Mouse (Mus musculus) stomach, embryonic 16.5 days (tissue): Measurements from ENCODE around the gene Ehd4. TPM values are rescaled to one million over a fixed set of nuclear protein-coding genes. Genes with fewer than 3 reads are reported as not detected.

Source experiments
- ATAC-seq: fragments of 200-750 bp; cut with Nextera tagmentation; 2 replicates; pipeline ENCODE4 v1.8.0; 2017; ENCODE audit warnings: moderate number of reproducible peaks, moderate TSS enrichment; ENCODE audit not compliant: insufficient read depth, low FRiP score
- H3K27ac ChIP-seq: fragments of 300-500 bp; sonication (generic); 2 replicates; pipeline ENCODE4 v1.5.1; 2014; ENCODE audit warnings: low read length
- H3K27me3 ChIP-seq: fragments of 300-500 bp; sonication (generic); 2 replicates; pipeline ENCODE4 v1.6.1; 2014; ENCODE audit warnings: low read length, control low read depth, mixed read lengths; ENCODE audit not compliant: control insufficient read depth, insufficient read depth
- H3K36me3 ChIP-seq: fragments of 300-500 bp; sonication (generic); 2 replicates; pipeline ENCODE4 v1.6.1; 2014; ENCODE audit warnings: low read length; ENCODE audit not compliant: control insufficient read depth, insufficient read depth
- H3K4me1 ChIP-seq: fragments of 300-500 bp; sonication (generic); 2 replicates; pipeline ENCODE4 v1.6.1; 2014; ENCODE audit warnings: low read length, control low read depth, mixed read lengths; ENCODE audit not compliant: control insufficient read depth, insufficient read depth
- H3K4me2 ChIP-seq: fragments of 300-500 bp; sonication (generic); 2 replicates; pipeline ENCODE4 v1.6.1; 2014; ENCODE audit warnings: low read depth, low read length, mixed read lengths
- H3K4me3 ChIP-seq: fragments of 300-500 bp; sonication (generic); replicated peaks from 2 replicates; pipeline ENCODE4 v1.5.1; 2014; ENCODE audit warnings: mild to moderate bottlenecking, low read length
- H3K9ac ChIP-seq: fragments of 300-500 bp; sonication (generic); 2 replicates; pipeline ENCODE4 v1.6.1; 2014; ENCODE audit warnings: low read length
- H3K9me3 ChIP-seq: fragments of 300-500 bp; sonication (generic); replicated peaks from 2 replicates; pipeline ENCODE4 v1.6.1; 2016; ENCODE audit warnings: low read length, control low read depth; ENCODE audit not compliant: control insufficient read depth
- WGBS: fragments of 180-500 bp; shearing (Covaris S2); extraction: QIAGEN DNeasy Blood & Tissue Kit; methylation state at CpG from one replicate; pipeline ENCODE4 v1.1.7; 2014; 5-methylcytosine and 5-hydroxymethylcytosine counted together
- polyA plus RNA-seq: library from polyadenylated mRNA; unstranded; fragments of >200 nt; fragmentation: Nextera tagmentation; extraction: Ambion mirVana; gene quantifications from 2 replicates; pipeline ENCODE4 v1.2.1, GENCODE M21; 2015

Ehd4 gene
- polyA plus RNA-seq, 1 experiment from 2014 or later: 46.5 TPM

DNA sequence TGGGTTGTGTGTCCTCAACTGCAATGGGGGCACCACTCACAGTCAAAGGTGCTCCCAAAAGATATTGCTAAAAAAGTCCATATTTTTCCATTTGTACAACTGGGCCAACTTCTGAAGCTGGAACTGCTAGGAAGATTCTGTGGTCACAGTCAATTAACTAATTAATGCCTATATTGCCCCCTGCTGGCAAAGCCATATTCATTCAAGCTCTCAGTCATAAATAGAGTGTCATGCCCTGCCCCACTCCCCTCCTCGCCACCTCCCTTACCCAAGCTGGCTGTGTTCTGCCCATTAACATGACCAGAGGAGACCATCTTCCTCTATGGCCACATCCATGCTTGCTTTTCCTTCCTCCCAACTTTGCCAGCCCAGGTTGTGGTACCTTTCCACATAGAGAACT, 16.3 kb upstream of the Ehd4 start:
- H3K36me3 ChIP-seq: no peaks in the 10 kb centered on the region
- no peak for ATAC-seq
- 48% methylated on average over 1 of the region's 1 CpGs for WGBS
- H3K27ac ChIP-seq: no peak overlapping the region
- no peaks in the 10 kb centered on the region for H3K27me3 ChIP-seq
- no peaks in the 10 kb centered on the region for H3K4me1 ChIP-seq
- H3K4me3 ChIP-seq: no peak overlapping the region
- H3K4me2 ChIP-seq: no peak overlapping the region
- H3K9ac ChIP-seq: no peak overlapping the region
- H3K9me3 ChIP-seq: no peaks in the 10 kb centered on the region

DNA sequence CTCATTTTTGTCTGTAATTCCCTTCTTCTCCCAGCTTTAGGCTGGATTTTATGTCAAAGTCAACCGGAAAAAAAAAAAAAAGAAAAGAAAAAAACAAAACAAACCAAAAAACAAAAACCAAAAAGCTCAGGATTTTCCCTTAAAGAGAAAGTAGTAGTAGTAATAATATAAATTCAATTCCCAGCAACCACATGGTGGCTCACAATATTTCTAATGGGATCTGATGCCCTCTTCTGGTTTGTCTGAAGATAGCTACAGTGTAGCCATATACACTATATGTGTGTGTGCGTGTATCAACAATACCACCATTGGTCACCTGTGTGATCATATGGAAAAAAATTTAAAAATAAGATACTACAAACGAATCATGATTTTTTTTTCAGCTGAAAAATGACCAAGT, 15.0 kb upstream of the Ehd4 start:
- Histone ChIP-seq H3K4me2 (no peak overlapping the region), H3K36me3 (no peaks in the 10 kb centered on the region), H3K4me1 (no peaks in the 10 kb centered on the region), H3K27me3 (no peaks in the 10 kb centered on the region), H3K27ac (no peak overlapping the region), H3K9ac (no peak overlapping the region), H3K4me3 (no peak overlapping the region), H3K9me3 (no peaks in the 10 kb centered on the region)
- WGBS: 85% methylated on average over 3 of the region's 3 CpGs
- no peak for ATAC-seq

DNA sequence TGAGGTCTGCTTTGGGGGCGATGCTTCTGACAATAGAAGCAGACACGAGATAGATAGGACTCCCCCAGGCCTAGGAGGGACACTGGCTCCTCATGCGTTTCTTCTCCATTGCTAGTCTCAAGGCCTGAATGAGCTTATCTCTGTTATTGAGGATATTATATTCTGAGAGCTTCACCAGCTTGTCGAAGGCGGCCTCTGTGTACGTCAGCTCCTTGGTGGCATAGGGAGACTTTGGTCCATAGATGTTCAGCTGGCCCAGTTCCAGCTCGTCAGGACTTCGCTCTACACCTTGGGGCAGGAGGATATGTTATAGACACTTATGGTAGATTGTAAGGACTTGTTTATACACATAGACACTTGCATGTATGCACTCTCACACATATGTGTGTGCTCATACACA, 13.4 kb upstream of the Ehd4 start:
- no peaks in the 10 kb centered on the region for H3K27me3 ChIP-seq
- ATAC-seq: no peak
- no peak overlapping the region for H3K4me2 ChIP-seq
- WGBS: 88% methylated on average over 8 of the region's 8 CpGs
- no peaks in the 10 kb centered on the region for H3K4me1 ChIP-seq
- H3K9me3 ChIP-seq: no peaks in the 10 kb centered on the region
- H3K9ac ChIP-seq: no peak overlapping the region
- no peak overlapping the region for H3K4me3 ChIP-seq
- H3K27ac ChIP-seq: no peak overlapping the region
- no peaks in the 10 kb centered on the region for H3K36me3 ChIP-seq

DNA sequence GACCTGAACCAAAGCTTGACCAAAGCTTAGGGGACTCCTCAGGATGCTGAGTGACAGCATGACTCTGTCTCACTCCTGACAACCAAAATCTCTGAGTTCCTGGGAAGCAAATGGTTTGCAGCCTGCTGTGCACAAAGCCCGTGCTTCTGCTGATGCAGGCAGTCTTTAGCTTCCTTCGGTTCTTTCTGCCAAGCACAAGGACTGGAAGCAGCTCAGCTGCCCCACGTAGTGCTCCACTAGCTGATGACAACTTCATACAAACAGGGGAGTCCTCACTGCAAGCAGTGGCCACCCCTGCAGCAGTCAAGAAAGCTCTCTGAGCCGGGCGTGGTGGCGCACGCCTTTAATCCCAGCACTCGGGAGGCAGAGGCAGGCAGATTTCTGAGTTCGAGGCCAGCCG, 11.1 kb upstream of the Ehd4 start:
- Histone ChIP-seq H3K9me3 (no peaks in the 10 kb centered on the region), H3K36me3 (no peaks in the 10 kb centered on the region), H3K9ac (no peak overlapping the region), H3K4me2 (no peak overlapping the region), H3K4me3 (no peak overlapping the region), H3K27me3 (no peaks in the 10 kb centered on the region), H3K27ac (no peak overlapping the region), H3K4me1 (no peaks in the 10 kb centered on the region)
- WGBS: 77% methylated on average over 10 of the region's 10 CpGs
- ATAC-seq: no peak

DNA sequence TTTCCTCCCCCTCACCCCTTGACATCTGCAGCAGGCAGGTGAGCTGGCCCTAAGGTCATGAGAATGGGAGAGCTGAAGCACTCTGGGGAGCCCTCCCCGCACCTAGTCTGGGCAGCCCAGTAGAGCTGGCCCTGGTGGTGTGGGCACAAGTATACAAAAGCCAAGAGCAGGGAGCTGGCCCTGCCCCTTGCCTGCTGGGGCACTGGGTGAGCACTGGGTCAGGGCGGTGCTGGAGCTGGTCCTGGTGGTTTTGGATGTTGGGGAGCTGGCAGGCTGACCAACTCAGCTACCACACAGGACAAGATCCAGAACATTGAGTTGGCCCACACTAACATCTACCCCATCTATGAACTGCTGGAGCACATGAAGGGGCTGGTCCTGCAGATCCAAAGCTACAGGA, 5.0 kb upstream of the Ehd4 start:
- Histone ChIP-seq H3K27ac (no peak overlapping the region), H3K27me3 (no peaks in the 10 kb centered on the region), H3K36me3 (no peaks in the 10 kb centered on the region), H3K9me3 (no peaks in the 10 kb centered on the region), H3K4me1 (0 out of 2 replicates have a peak, but pooled peaks cover 2% of the 10 kb centered on the region), H3K9ac (no peak overlapping the region), H3K4me2 (no peak overlapping the region), H3K4me3 (no peak overlapping the region)
- ATAC-seq: no peak
- 69% methylated on average over 2 of the region's 2 CpGs for WGBS

DNA sequence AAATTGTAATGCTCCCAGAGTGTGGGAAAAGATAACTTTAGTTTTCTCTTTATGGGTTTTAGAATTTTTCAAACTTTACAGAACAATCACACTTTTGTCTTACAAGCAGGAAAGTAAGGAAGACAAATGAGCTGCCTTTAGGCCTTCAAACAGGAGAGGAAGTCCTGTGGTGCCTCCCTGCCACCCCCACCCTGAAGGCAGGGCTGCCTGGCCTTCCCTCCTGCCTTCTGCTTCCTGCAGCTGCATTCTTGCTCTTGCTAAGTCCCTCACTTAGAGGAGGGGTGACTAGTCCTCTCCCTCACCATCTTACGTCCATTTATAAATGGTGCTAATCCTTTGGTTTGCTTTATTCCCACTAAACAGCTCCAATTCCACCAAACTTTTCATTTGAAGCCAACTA, 4.4 kb upstream of the Ehd4 start:
- no peak overlapping the region for H3K27ac ChIP-seq
- H3K4me3 ChIP-seq: no peak overlapping the region
- H3K4me1 ChIP-seq: 0 out of 2 replicates have a peak, but pooled peaks cover 2% of the 10 kb centered on the region
- H3K27me3 ChIP-seq: no peaks in the 10 kb centered on the region
- no peak for ATAC-seq
- no peaks in the 10 kb centered on the region for H3K9me3 ChIP-seq
- no peaks in the 10 kb centered on the region for H3K36me3 ChIP-seq
- no peak overlapping the region for H3K4me2 ChIP-seq
- no peak overlapping the region for H3K9ac ChIP-seq
- 24% methylated on average over 1 of the region's 1 CpGs for WGBS

DNA sequence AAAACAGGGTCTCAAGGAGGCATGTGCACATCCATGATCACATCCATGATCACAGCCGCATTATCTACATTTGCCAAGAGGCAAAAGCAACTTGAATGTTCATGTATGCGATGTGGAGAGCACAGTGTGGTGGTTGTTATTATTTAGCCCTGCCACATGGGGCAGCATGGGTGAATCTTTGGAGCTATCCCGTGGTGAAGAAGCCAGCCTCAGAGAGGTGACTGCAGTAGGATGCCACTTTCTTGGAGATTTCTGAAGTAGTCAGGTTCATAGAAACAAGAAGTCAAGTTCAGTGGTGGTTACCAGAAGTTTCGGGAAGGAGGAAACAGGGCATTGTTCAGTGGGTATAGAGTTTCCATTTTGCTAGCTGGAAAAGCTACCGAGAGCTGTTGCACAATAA, 3.6 kb upstream of the Ehd4 start:
- H3K36me3 ChIP-seq: no peaks in the 10 kb centered on the region
- no peak overlapping the region for H3K4me3 ChIP-seq
- no peak overlapping the region for H3K9ac ChIP-seq
- no peak for ATAC-seq
- 54% methylated on average over 5 of the region's 5 CpGs for WGBS
- H3K9me3 ChIP-seq: no peaks in the 10 kb centered on the region
- H3K27me3 ChIP-seq: no peaks in the 10 kb centered on the region
- H3K4me1 ChIP-seq: 0 out of 2 replicates have a peak, but pooled peaks cover 8% of the 10 kb centered on the region
- no peak overlapping the region for H3K27ac ChIP-seq
- H3K4me2 ChIP-seq: no peak overlapping the region

DNA sequence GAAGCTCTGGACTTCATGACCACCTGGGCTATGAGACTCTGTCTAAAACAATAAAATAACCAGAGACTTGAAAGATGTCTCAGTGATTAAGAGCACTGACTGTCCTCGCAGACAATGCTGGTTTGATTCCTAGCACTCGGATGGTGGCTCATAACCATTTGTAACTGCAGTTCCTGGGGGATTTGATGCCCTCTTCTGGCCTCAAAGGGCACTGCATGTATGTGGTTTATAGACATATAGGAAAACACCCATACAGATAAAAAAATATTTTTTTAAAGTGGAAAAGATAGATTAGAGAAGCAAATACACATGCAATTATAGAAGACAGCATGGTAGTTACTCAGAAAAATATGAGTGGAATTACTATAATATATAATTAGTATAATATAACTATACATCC, 3.2 kb upstream of the Ehd4 start:
- no peaks in the 10 kb centered on the region for H3K9me3 ChIP-seq
- no peak overlapping the region for H3K4me3 ChIP-seq
- H3K4me2 ChIP-seq: no peak overlapping the region
- H3K9ac ChIP-seq: no peak overlapping the region
- 0 out of 2 replicates have a peak, but pooled peaks cover 8% of the 10 kb centered on the region for H3K4me1 ChIP-seq
- no peaks in the 10 kb centered on the region for H3K36me3 ChIP-seq
- WGBS: 71% methylated on average over 2 of the region's 2 CpGs
- no peak for ATAC-seq
- H3K27me3 ChIP-seq: no peaks in the 10 kb centered on the region
- H3K27ac ChIP-seq: no peak overlapping the region

DNA sequence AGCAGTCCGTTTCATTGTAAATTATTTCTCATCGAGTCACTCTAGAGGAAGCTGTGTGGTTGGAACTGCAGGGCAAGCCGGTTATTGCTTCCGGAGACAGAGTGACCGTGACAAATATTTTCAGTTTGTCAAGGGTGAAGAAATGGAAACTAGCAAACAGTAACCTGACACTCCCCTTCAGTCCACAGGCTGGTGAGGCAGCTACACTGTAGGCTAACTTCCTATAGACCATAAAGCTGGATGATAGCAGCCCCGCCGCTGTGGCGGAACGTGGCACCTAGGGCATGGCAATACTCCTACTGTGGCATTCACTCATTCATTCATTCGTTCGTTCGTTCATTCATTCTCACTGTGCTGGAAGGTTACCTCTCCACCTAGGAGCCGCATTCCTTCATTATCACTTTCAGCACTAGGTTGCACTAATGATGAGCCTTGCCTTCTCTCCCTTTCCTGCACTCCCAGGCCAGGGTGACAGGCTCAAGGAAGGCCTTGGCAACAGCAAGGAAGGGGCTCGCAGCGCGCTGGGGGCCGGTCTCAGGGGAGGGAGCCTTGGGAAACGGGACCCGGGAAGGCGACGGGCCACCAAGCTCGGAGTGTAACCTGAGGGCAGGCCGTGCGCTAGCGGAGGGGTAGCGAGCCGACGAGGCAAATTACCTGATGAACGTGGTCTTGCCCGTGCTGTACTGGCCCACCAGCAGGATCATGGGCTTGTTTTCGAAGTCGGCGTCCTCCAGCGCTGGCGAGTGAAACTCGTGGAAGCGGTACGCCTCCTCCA, 633 bp downstream of the Ehd4 start:
- WGBS: 1% methylated on average over 38 of the region's 38 CpGs
- peak; percentile 42; the same call in 1 of the 2 replicates for ATAC-seq
- peak overlapping the region; percentile 76 for H3K27ac ChIP-seq

More for the DNA sequence above, 633 bp downstream of the Ehd4 start:
- Histone ChIP-seq H3K36me3 (no peaks in the 10 kb centered on the region), H3K27me3 (no peaks in the 10 kb centered on the region), H3K9me3 (no peaks in the 10 kb centered on the region), H3K4me2 (peak overlapping the region; percentile 98), H3K4me3 (peak overlapping the region; percentile 78), H3K4me1 (0 out of 2 replicates have a peak, but pooled peaks cover 8% of the 10 kb centered on the region), H3K9ac (peak overlapping the region; percentile 81)
